In the genomic region with DNA sequence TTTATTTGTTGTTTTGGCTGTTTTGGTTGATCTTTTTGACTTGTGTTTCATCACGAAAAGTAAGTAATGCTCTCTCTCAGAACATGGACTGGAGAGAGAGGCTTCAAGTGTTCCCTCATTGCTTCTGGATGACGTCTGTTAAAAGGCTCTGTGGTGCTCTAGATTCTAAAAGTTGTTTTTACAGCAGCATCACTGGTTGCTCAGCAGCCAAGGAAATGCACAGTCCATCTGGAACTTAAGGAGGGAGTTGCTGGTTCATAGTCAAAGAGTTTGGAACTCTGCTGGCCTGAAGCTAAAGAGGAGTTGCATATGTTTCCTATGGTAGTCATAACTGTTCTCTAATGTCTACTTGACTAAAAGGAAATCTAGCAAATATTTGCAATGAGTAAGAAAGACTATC, we compare ENCODE assay signal across 24 mouse cellular contexts. TPM values are rescaled to one million over a fixed set of nuclear protein-coding genes. Genes with fewer than 3 reads are reported as not detected.
A peak's percentile ranks its signal among the peaks of the same experiment; 100 is the strongest.
DNase-seq lines count a peak whose midpoint lies in the region; ATAC-seq lines count a peak whose summit lies in the region.
"Had no signal": no experiment of that assay in that cellular context is flagged by ENCODE, and none has a peak within 500 bp of the region (broad histone marks: within the 10 kb centered on the region; RNA-seq: fewer than 3 reads in every experiment).

No protein-coding gene starts in this region.

- H3K9ac ChIP-seq in intestine, embryonic 16.5 days (ENCODE audit: low read depth, low read length), result no peak overlapping the region
- H3K9ac ChIP-seq: embryonic facial prominence, embryonic 12.5 days; forebrain, embryonic 13.5 days; forebrain, embryonic 15.5 days; forebrain, postnatal 0 days had no signal

- no peak overlapping the region for H3K4me3 ChIP-seq in intestine, embryonic 16.5 days (ENCODE audit: low read length)
- H3K4me3 ChIP-seq: embryonic facial prominence, embryonic 10.5 days; embryonic facial prominence, embryonic 12.5 days; forebrain, embryonic 13.5 days; forebrain, embryonic 15.5 days had no signal

- WGBS in intestine, embryonic 16.5 days, result 71% methylated on average over 2 of the region's 2 CpGs

- peak; percentile 94 for ATAC-seq in frontal cortex, adult (ENCODE audit: low TSS enrichment)
- no peak for ATAC-seq in intestine, embryonic 16.5 days
- ATAC-seq: activated CD4-positive, CD25-positive, alpha-beta regulatory T cell, adult 4 months; CD4-positive, CD25-positive, alpha-beta regulatory T cell, adult 4 months; forebrain, embryonic 13.5 days; forebrain, embryonic 15.5 days; forebrain, postnatal 0 days; Patski had no signal

- no peaks in the 10 kb centered on the region for H3K9me3 ChIP-seq in intestine, embryonic 16.5 days (ENCODE audit: control insufficient read depth, low read length)
- H3K9me3 ChIP-seq: embryonic facial prominence, embryonic 10.5 days; embryonic facial prominence, embryonic 12.5 days; forebrain, embryonic 13.5 days; forebrain, embryonic 15.5 days; G1E had no signal

- H3K4me2 ChIP-seq in intestine, embryonic 16.5 days (ENCODE audit: low read depth, low read length), result no peak overlapping the region
- H3K4me2 ChIP-seq: embryonic facial prominence, embryonic 12.5 days; forebrain, embryonic 13.5 days; forebrain, embryonic 15.5 days had no signal

- H3K27ac ChIP-seq in intestine, embryonic 16.5 days (ENCODE audit: low read length), result no peak overlapping the region
- H3K27ac ChIP-seq: embryonic facial prominence, embryonic 10.5 days; embryonic facial prominence, embryonic 12.5 days; forebrain, embryonic 13.5 days; forebrain, embryonic 15.5 days had no signal

- peaks cover 4% of the 10 kb centered on the region; the same call in 1 of the 2 replicates for H3K4me1 ChIP-seq in intestine, embryonic 16.5 days (ENCODE audit: control insufficient read depth, insufficient read depth, low read length)
- H3K4me1 ChIP-seq: forebrain, embryonic 13.5 days; forebrain, embryonic 15.5 days had no signal

- no peaks in the 10 kb centered on the region for H3K27me3 ChIP-seq in intestine, embryonic 16.5 days (replicated peaks; ENCODE audit: control insufficient read depth, insufficient read depth, low read length)
- H3K27me3 ChIP-seq: CH12.LX; embryonic facial prominence, embryonic 12.5 days; forebrain, embryonic 13.5 days; forebrain, embryonic 15.5 days; Patski had no signal

- DNase-seq in frontal cortex, postnatal 10 days (ENCODE audit: low spot score in 2 of 2), result no peak
- peak; percentile 15 for DNase-seq in right cerebral cortex, adult 18-20 months
- no peak for DNase-seq in right cerebral cortex, postnatal 4 days
- DNase-seq: adrenal gland, adult 8-10 months; adrenal gland, postnatal 14 days; adrenal gland, postnatal 36 days; B cell, adult 2 months; cerebellum, adult 11 months; cerebellum, adult 18-20 months; cerebellum, adult 8-10 months; cerebellum, postnatal 10 days; cerebellum, postnatal 25 days; forebrain, postnatal 0 days had no signal

- H3K36me3 ChIP-seq in intestine, embryonic 16.5 days (ENCODE audit: control insufficient read depth, insufficient read depth, low read length), result no peaks in the 10 kb centered on the region
- H3K36me3 ChIP-seq: embryonic facial prominence, embryonic 10.5 days; embryonic facial prominence, embryonic 12.5 days; forebrain, embryonic 15.5 days; G1E had no signal

RNA-seq across cellular contexts. Expression of a gene that starts 6.5 kb away (rescaled TPM):
- polyA plus RNA-seq in intestine, embryonic 16.5 days (2015; fragmentation: Nextera tagmentation; extraction: Ambion mirVana), result 31.0 and 35.9 TPM in 2 replicates
- polyA plus RNA-seq: activated CD4-positive, CD25-positive, alpha-beta regulatory T cell, adult 4 months; CD4-positive, CD25-positive, alpha-beta regulatory T cell, adult 4 months; G1E; Patski had no signal
